Mouse (Mus musculus) frontal cortex, adult 2 months (tissue): ENCODE data around the gene Sox1. TPM values are rescaled to one million over a fixed set of nuclear protein-coding genes. Genes with fewer than 3 reads are reported as not detected.

ENCODE experiments used
- DNase-seq, 2 experiments: peaks; one replicate each; pipeline ENCODE4 v3.0.0; 2022; ENCODE audit warnings: low spot score in 1 of 2; ENCODE audit errors: extremely low spot score in 1 of 2
- polyA plus RNA-seq: library from polyadenylated mRNA; depleted of rRNA; stranded (reverse); fragments of >200 nt; gene quantifications from 2 replicates; pipeline ENCODE4 v1.2.3, GENCODE M21; 2012; rRNA removed

The Sox1 gene
- polyA plus RNA-seq, result 11.7 and 13.4 TPM in 2 replicates

- DNase-seq, result peak; percentile 61 to 75
Observed at GRCm38 (mm10) chr8:12395071-12396031, at the start of gene Sox1. Sox1 (plus strand) TSS chr8:12395295.

GRCm38 (mm10) chr8:12345881-12346280, 49.2 kb upstream of the Sox1 start:
- DNase-seq, result no peak

- peak in 1 of 2 experiments; percentile 11 for DNase-seq
Observed at GRCm38 (mm10) chr8:12346870-12347269, 48.2 kb upstream of the Sox1 start.

GRCm38 (mm10) chr8:12348306-12348705, 46.8 kb upstream of the Sox1 start:
- DNase-seq, result no peak

- no peak for DNase-seq
Observed at GRCm38 (mm10) chr8:12349591-12349990, 45.5 kb upstream of the Sox1 start.

GRCm38 (mm10) chr8:12351121-12351520, 44.0 kb upstream of the Sox1 start:
- no peak for DNase-seq

- no peak for DNase-seq
Observed at GRCm38 (mm10) chr8:12354406-12355025, 40.6 kb upstream of the Sox1 start.

- no peak for DNase-seq
Observed at GRCm38 (mm10) chr8:12368161-12368560, 26.9 kb upstream of the Sox1 start.

GRCm38 (mm10) chr8:12368856-12369255, 26.2 kb upstream of the Sox1 start:
- no peak for DNase-seq

- no peak for DNase-seq
Observed at GRCm38 (mm10) chr8:12381111-12381510, 14.0 kb upstream of the Sox1 start.

GRCm38 (mm10) chr8:12382707-12383561, 12.2 kb upstream of the Sox1 start:
- no peak for DNase-seq

- peak in 1 of 2 experiments; percentile 13 for DNase-seq
Observed at GRCm38 (mm10) chr8:12383979-12384890, 10.9 kb upstream of the Sox1 start.

GRCm38 (mm10) chr8:12384996-12385685, 10.0 kb upstream of the Sox1 start:
- DNase-seq, result peak in 1 of 2 experiments; percentile 33

- peak in 1 of 2 experiments; percentile 10 for DNase-seq
Observed at GRCm38 (mm10) chr8:12385686-12386488, 9.2 kb upstream of the Sox1 start.

GRCm38 (mm10) chr8:12386530-12387222, 8.4 kb upstream of the Sox1 start:
- no peak for DNase-seq

- DNase-seq, result peak in 1 of 2 experiments; percentile 17
Observed at GRCm38 (mm10) chr8:12387223-12387860, 7.8 kb upstream of the Sox1 start.

GRCm38 (mm10) chr8:12387901-12388300, 7.2 kb upstream of the Sox1 start:
- no peak for DNase-seq
